Mouse (Mus musculus) CH12.LX (cell line): ENCODE data around the gene Lrrc1. TPM values are rescaled to one million over a fixed set of nuclear protein-coding genes. Genes with fewer than 3 reads are reported as not detected.

Source experiments
- DNase-seq: peaks from one replicate; pipeline ENCODE4 v3.0.0-alpha.2; 2013; ENCODE audit errors: extremely low read depth
- H3K27ac ChIP-seq: 2 replicates; pipeline ENCODE4 v1.5.1; 2012; ENCODE audit warnings: low read depth, mild to moderate bottlenecking, control low read depth, moderate library complexity; ENCODE audit not compliant: insufficient read depth
- H3K27me3 ChIP-seq: replicated peaks from 2 replicates; pipeline ENCODE3; 2012; ENCODE audit warnings: inconsistent platforms
- H3K36me3 ChIP-seq, 2 experiments: replicated peaks in 1 of 2; 2 replicates each; pipeline versions ENCODE3 to v1.6.1; 2012; ENCODE audit warnings: inconsistent platforms in 1 of 2, low read length in 1 of 2, mild to moderate bottlenecking in 1 of 2, mixed read lengths in 1 of 2, moderate library complexity in 1 of 2; ENCODE audit not compliant: control insufficient read depth in 1 of 2, insufficient read depth in 1 of 2
- H3K4me1 ChIP-seq, 2 experiments: 2 replicates each; pipeline ENCODE4 v1.6.1; 2012; ENCODE audit warnings: inconsistent platforms in 1 of 2, moderate library complexity in 1 of 2; ENCODE audit not compliant: insufficient read depth in 2 of 2, control insufficient read depth in 1 of 2
- H3K4me2 ChIP-seq: 2 replicates; pipeline ENCODE4 v1.6.1; 2012; ENCODE audit warnings: low read depth, mild to moderate bottlenecking, control low read depth; ENCODE audit not compliant: poor library complexity, insufficient read depth, severe bottlenecking
- H3K4me3 ChIP-seq, 3 experiments: fragments of 150-350 bp in 1 of 3; sonication (generic) in 1 of 3; replicated peaks in 1 of 3; 2 replicates each; pipeline versions ENCODE3 to v1.5.1; 2011 to 2012; ENCODE audit warnings: low read depth in 2 of 3, low read length in 2 of 3, mild to moderate bottlenecking in 2 of 3, moderate library complexity in 2 of 3, control low read depth in 1 of 3, improper control_type of control experiment in 1 of 3, inconsistent platforms in 1 of 3, mixed read lengths in 1 of 3; ENCODE audit not compliant: poor library complexity in 1 of 3
- H3K79me2 ChIP-seq: replicated peaks from 2 replicates; pipeline ENCODE4 v1.6.1; 2012; ENCODE audit warnings: mild to moderate bottlenecking, moderate library complexity; ENCODE audit not compliant: control insufficient read depth, poor library complexity, insufficient read depth, severe bottlenecking; ENCODE audit errors: extremely low read depth
- H3K9ac ChIP-seq: 2 replicates; pipeline ENCODE4 v1.6.1; 2012; ENCODE audit warnings: low read depth, mild to moderate bottlenecking, control low read depth, moderate library complexity; ENCODE audit not compliant: insufficient read depth
- H3K9me3 ChIP-seq: replicated peaks from 2 replicates; pipeline ENCODE3; 2012; ENCODE audit warnings: low read length, inconsistent platforms, mixed read lengths
- BHLHE40 ChIP-seq: IDR thresholded peaks from 2 replicates; pipeline ENCODE4 v1.6.1; 2011; ENCODE audit warnings: mild to moderate bottlenecking, low read depth, low read length, improper control_type of control experiment
- CHD1 ChIP-seq: IDR thresholded peaks from 2 replicates; pipeline ENCODE4 v1.6.1; 2012; ENCODE audit warnings: low read depth, low read length, improper control_type of control experiment, inconsistent platforms
- E2F4 ChIP-seq: IDR thresholded peaks from 2 replicates; pipeline ENCODE4 v1.6.1; 2011; ENCODE audit warnings: low read depth, low read length, improper control_type of control experiment; ENCODE audit not compliant: insufficient replicate concordance
- EP300 ChIP-seq: IDR thresholded peaks from 2 replicates; pipeline ENCODE4 v1.6.1; 2011; ENCODE audit warnings: low read length, improper control_type of control experiment
- GABPA ChIP-seq: IDR thresholded peaks from 2 replicates; pipeline ENCODE4 v1.6.1; 2012; ENCODE audit warnings: low read depth, low read length, improper control_type of control experiment, inconsistent platforms; ENCODE audit not compliant: insufficient replicate concordance
- JUN ChIP-seq: IDR thresholded peaks from 2 replicates; pipeline ENCODE4 v1.6.1; 2011; ENCODE audit warnings: low read depth, mild to moderate bottlenecking, low read length, improper control_type of control experiment, moderate library complexity; ENCODE audit not compliant: insufficient read depth
- JUND ChIP-seq: conservative IDR thresholded peaks from 2 replicates; pipeline ENCODE4 v1.6.1; 2011; ENCODE audit warnings: low read depth, low read length, improper control_type of control experiment
- MAZ ChIP-seq: IDR thresholded peaks from 2 replicates; pipeline ENCODE4 v1.6.1; 2012; ENCODE audit warnings: low read depth, mild to moderate bottlenecking, inconsistent platforms, low read length, improper control_type of control experiment, moderate library complexity
- MEF2A ChIP-seq: IDR thresholded peaks from 2 replicates; pipeline ENCODE4 v1.6.1; 2014; ENCODE audit warnings: low read depth, mild to moderate bottlenecking, inconsistent platforms, low read length, improper control_type of control experiment, borderline replicate concordance
- RAD21 ChIP-seq: IDR thresholded peaks from 2 replicates; pipeline ENCODE4 v1.6.1; 2011; ENCODE audit warnings: low read depth, mild to moderate bottlenecking, low read length, improper control_type of control experiment, moderate library complexity
- SMC3 ChIP-seq: IDR thresholded peaks from 2 replicates; pipeline ENCODE4 v1.6.1; 2011; ENCODE audit warnings: low read depth, low read length, improper control_type of control experiment
- USF1 ChIP-seq: IDR thresholded peaks from 2 replicates; pipeline ENCODE4 v1.6.1; 2014; ENCODE audit warnings: low read depth, mild to moderate bottlenecking, inconsistent platforms, low read length, improper control_type of control experiment
- USF2 ChIP-seq: conservative IDR thresholded peaks from 2 replicates; pipeline ENCODE4 v1.6.1; 2011; ENCODE audit warnings: low read depth, low read length, improper control_type of control experiment
- ZC3H11A ChIP-seq: IDR thresholded peaks from 2 replicates; pipeline ENCODE4 v1.6.1; 2012; ENCODE audit warnings: low read depth, mild to moderate bottlenecking, inconsistent platforms, low read length, improper control_type of control experiment
- ZKSCAN1 ChIP-seq: IDR thresholded peaks from 2 replicates; pipeline ENCODE4 v1.6.1; 2012; ENCODE audit warnings: low read depth, inconsistent platforms, low read length, improper control_type of control experiment, borderline replicate concordance
- ZNF384 ChIP-seq: IDR thresholded peaks from 2 replicates; pipeline ENCODE4 v1.6.1; 2012; ENCODE audit warnings: low read depth, low read length, improper control_type of control experiment, inconsistent platforms
- dilution Hi-C: fragments of 300-500 bp; cut with MboI; formaldehyde crosslinking; loops from 2 replicates; pipeline ENCODE4 v1.14.3; 2020; ENCODE audit warnings: low sequenced_read_pairs; ENCODE audit not compliant: extremely low pct_unique_long_range_greater_than_20kb, extremely low pct_ligation_motif_present
- in situ Hi-C: fragments of 300-500 bp; cut with MboI; formaldehyde crosslinking; loops from 3 replicates; pipeline ENCODE4 v1.14.3; 2019; ENCODE audit warnings: low sequenced_read_pairs, low pct_ligation_motif_present, low pct_unique_long_range_greater_than_20kb, mixed read lengths
- polyA plus RNA-seq: library from polyadenylated mRNA; unstranded; fragments of >175 nt; gene quantifications from 2 replicates; pipeline ENCODE4 v1.2.1, GENCODE M21; 2012; ENCODE audit warnings: low read depth; ENCODE audit not compliant: insufficient read length
- total RNA-seq, 2 experiments: library from RNA; depleted of rRNA; stranded (reverse); fragments of 300-350 nt in 1 of 2; fragments of >200 nt in 1 of 2; gene quantifications; 2 replicates each; pipeline ENCODE4 v1.2.3; 2012 to 2014

Lrrc1 gene
- total and polyA plus RNA-seq, 3 experiments = 15.4 to 15.8 (median 15.8) TPM

DNA sequence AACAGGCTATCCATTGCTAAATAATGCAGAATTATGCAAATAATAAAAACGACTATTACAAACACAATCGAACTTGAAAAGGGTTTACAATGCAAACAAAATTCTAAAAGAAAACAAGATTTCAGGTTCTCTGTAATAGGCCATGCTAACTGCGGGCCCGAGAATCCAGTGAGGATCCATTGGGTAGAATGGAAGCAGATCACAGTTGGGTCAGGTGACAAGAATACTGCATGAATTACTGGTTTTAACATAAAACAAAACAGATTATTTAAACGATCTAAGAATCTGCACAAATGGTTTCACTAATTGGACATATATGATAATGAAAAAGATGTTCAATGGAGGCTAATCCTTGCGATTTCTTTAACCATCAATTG lies 42.5 kb downstream of the Lrrc1 start:
- Histone ChIP-seq H3K27me3 (no peaks in the 10 kb centered on the region), H3K79me2 (peaks cover 11% of the 10 kb centered on the region), H3K36me3 (no peaks in the 10 kb centered on the region), H3K9ac (no peak overlapping the region), H3K4me2 (no peak overlapping the region), H3K27ac (no peak overlapping the region), H3K4me3 (no peak overlapping the region), H3K4me1 (peaks cover 18 to 34% of the 10 kb centered on the region in 2 experiments; a peak in 3 of 4 replicates), H3K9me3 (no peaks in the 10 kb centered on the region)
- no peak for DNase-seq
- TF ChIP-seq ZNF384 (no peak), BHLHE40 (no peak), USF2 (no peak), ZKSCAN1 (no peak), MAZ (no peak), RAD21 (no peak), USF1 (no peak), GABPA (no peak), E2F4 (no peak), JUN (no peak)
- in situ Hi-C loops = no loop called here
- dilution Hi-C loops = no loop called here

DNA sequence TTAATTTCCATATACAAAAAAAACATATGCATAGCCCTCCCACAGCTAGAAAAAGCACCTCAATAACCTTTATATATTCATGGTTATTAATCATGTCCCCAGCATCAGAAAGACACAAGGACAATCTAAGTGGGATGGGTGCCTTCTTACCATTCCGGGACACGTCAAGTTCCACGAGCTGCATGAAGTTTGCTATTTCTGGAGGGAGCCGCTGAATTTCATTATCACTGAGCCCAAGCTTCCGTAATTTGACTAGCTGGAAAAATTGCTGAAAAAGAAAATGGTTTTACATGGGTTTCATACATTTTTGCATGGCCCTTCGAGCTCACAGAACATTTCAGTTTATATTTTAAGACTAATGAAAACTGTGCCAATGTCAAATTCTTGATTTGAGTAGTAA lies 45.6 kb downstream of the Lrrc1 start:
- Histone ChIP-seq H3K36me3 (peaks cover 0 to 8% of the 10 kb centered on the region in 2 experiments), H3K27ac (no peak overlapping the region), H3K79me2 (peaks cover 9% of the 10 kb centered on the region), H3K27me3 (no peaks in the 10 kb centered on the region), H3K4me1 (peaks cover 18 to 38% of the 10 kb centered on the region in 2 experiments; a peak in 3 of 4 replicates), H3K9ac (no peak overlapping the region; the same call in 1 of the 2 replicates), H3K4me3 (no peak overlapping the region), H3K9me3 (no peaks in the 10 kb centered on the region), H3K4me2 (peak overlapping the region; percentile 64; the same call in 1 of the 2 replicates)
- dilution Hi-C loops (no loop called here), in situ Hi-C loops (no loop called here)
- TF ChIP-seq MAZ (no peak), SMC3 (no peak), MEF2A (peak; percentile 70; the same call in 1 of the 2 replicates), ZNF384 (peak; percentile 24; the same call in 1 of the 2 replicates), JUND (0 out of 2 replicates have a peak, but pooled peaks have one; percentile 20), EP300 (peak; percentile 25; the same call in 1 of the 2 replicates), ZC3H11A (no peak), CHD1 (no peak)
- DNase-seq = peak; percentile 6
